Mouse (Mus musculus): Measurements from ENCODE around the gene Zbtb16. TPM values are rescaled to one million over a fixed set of nuclear protein-coding genes. Genes with fewer than 3 reads are reported as not detected.
A peak's percentile ranks its signal among the peaks of the same experiment; 100 is the strongest.

Gene Zbtb16
- total and polyA plus RNA-seq, 3 experiments: 15.7 to 150 (median 149) TPM

- intact Hi-C loops (cut with DNase I): loop anchor here (5.0 kb wide), 1 partner anchor 55 kb away; no protein-coding TSS in a partner anchor
- TF ChIP-seq POLR2A (IDR thresholded peaks at IDR 0.05; ENCODE audit: insufficient read depth, low read depth, low read length) (no peak), EP300 (IDR thresholded peaks at IDR 0.05; ENCODE audit: insufficient read depth, low read depth, low read length) (no peak), CTCF (IDR thresholded peaks at IDR 0.05) (no peak)
- peaks cover 7% of the 10 kb centered on the region for H3K79me2 ChIP-seq (replicated peaks; ENCODE audit: control insufficient read depth, insufficient read depth, low read length)
- H3K9ac ChIP-seq (ENCODE audit: low read depth, low read length): no peak overlapping the region
- DNase-seq: no peak
- no peak overlapping the region for H3K4me3 ChIP-seq
- WGBS: 79% methylated on average over 14 of the region's 14 CpGs
- H3K27me3 ChIP-seq (ENCODE audit: control insufficient read depth, insufficient read depth, low read length): no peaks in the 10 kb centered on the region
- peak overlapping the region; percentile 31; the same call in 1 of the 2 replicates for H3K27ac ChIP-seq
- peaks cover 32% of the 10 kb centered on the region for H3K36me3 ChIP-seq (ENCODE audit: control insufficient read depth, insufficient read depth, low read length)
- H3K4me1 ChIP-seq (ENCODE audit: control insufficient read depth, insufficient read depth, low read length): peaks cover 49% of the 10 kb centered on the region
Measured at GRCm38 (mm10) chr9:48761732-48762637, 74.0 kb downstream of the Zbtb16 start.

GRCm38 (mm10) chr9:48761175-48761556 lies 74.9 kb downstream of the Zbtb16 start:
- intact Hi-C loops (cut with DNase I): loop anchor here (5.0 kb wide), 1 partner anchor 56 kb away; no protein-coding TSS in a partner anchor
- Histone ChIP-seq H3K79me2 (replicated peaks; ENCODE audit: control insufficient read depth, insufficient read depth, low read length) (peaks cover 7% of the 10 kb centered on the region), H3K4me1 (ENCODE audit: control insufficient read depth, insufficient read depth, low read length) (peaks cover 50% of the 10 kb centered on the region), H3K36me3 (ENCODE audit: control insufficient read depth, insufficient read depth, low read length) (peaks cover 31% of the 10 kb centered on the region), H3K27me3 (ENCODE audit: control insufficient read depth, insufficient read depth, low read length) (no peaks in the 10 kb centered on the region), H3K4me3 (no peak overlapping the region), H3K9ac (ENCODE audit: low read depth, low read length) (no peak overlapping the region), H3K27ac (peak overlapping the region; percentile 23; the same call in 1 of the 2 replicates)
- WGBS: 58% methylated on average over 8 of the region's 8 CpGs
- no peak for DNase-seq
- TF ChIP-seq POLR2A (IDR thresholded peaks at IDR 0.05; ENCODE audit: insufficient read depth, low read depth, low read length): no peak

GRCm38 (mm10) chr9:48760449-48761174 lies 75.4 kb downstream of the Zbtb16 start:
- intact Hi-C loops (cut with DNase I): loop anchor here (5.0 kb wide), 1 partner anchor 57 kb away; no protein-coding TSS in a partner anchor
- 18% methylated on average over 13 of the region's 13 CpGs for WGBS

DNA sequence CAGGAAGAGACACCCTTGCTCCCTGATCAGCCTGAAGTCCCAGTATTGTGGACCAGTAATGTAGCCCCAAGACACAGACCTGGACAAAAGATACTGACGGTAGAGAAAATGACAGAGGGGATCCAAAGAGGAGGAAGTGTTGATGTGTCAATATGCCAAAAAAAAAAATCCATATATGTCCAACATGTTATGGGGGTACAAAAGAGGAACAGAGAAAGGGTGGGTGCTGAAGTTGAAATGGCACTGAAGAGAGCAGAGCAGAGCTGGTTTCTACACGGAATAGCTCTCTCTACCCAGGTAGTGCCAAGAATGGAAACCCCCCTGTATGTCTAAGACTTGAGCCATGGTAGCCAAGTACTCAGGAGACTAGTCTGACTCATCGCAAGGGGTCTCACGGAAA lies 76.9 kb downstream of the Zbtb16 start:
- Histone ChIP-seq H3K27ac (peak overlapping the region; percentile 4; the same call in 1 of the 2 replicates), H3K36me3 (ENCODE audit: control insufficient read depth, insufficient read depth, low read length) (peaks cover 29% of the 10 kb centered on the region), H3K27me3 (ENCODE audit: control insufficient read depth, insufficient read depth, low read length) (no peaks in the 10 kb centered on the region), H3K4me1 (ENCODE audit: control insufficient read depth, insufficient read depth, low read length) (peaks cover 52% of the 10 kb centered on the region), H3K79me2 (replicated peaks; ENCODE audit: control insufficient read depth, insufficient read depth, low read length) (peaks cover 7% of the 10 kb centered on the region), H3K4me3 (no peak overlapping the region), H3K9ac (ENCODE audit: low read depth, low read length) (no peak overlapping the region)
- no peak for DNase-seq
- WGBS: 84% methylated on average over 4 of the region's 4 CpGs
- TF ChIP-seq CTCF (IDR thresholded peaks at IDR 0.05) (no peak), EP300 (IDR thresholded peaks at IDR 0.05; ENCODE audit: insufficient read depth, low read depth, low read length) (no peak), POLR2A (IDR thresholded peaks at IDR 0.05; ENCODE audit: insufficient read depth, low read depth, low read length) (no peak)
- intact Hi-C loops (cut with DNase I): no loop called here

More at GRCm38 (mm10) chr9:48760449-48761174, 75.4 kb downstream of the Zbtb16 start:
- peak; percentile 71 to 81 for DNase-seq
- TF ChIP-seq EP300 (IDR thresholded peaks at IDR 0.05; ENCODE audit: insufficient read depth, low read depth, low read length): peak; percentile 74; the same call in 1 of the 2 replicates
- TF ChIP-seq POLR2A (IDR thresholded peaks at IDR 0.05; ENCODE audit: insufficient read depth, low read depth, low read length): peak; percentile 34; the same call in 1 of the 2 replicates
- no peak for TF ChIP-seq CTCF (IDR thresholded peaks at IDR 0.05)
- H3K4me1 ChIP-seq (ENCODE audit: control insufficient read depth, insufficient read depth, low read length): peaks cover 49% of the 10 kb centered on the region
- no peak overlapping the region for H3K4me3 ChIP-seq
- peaks cover 7% of the 10 kb centered on the region for H3K79me2 ChIP-seq (replicated peaks; ENCODE audit: control insufficient read depth, insufficient read depth, low read length)
- peaks cover 27% of the 10 kb centered on the region for H3K36me3 ChIP-seq (ENCODE audit: control insufficient read depth, insufficient read depth, low read length)
- peak overlapping the region; percentile 64 for H3K27ac ChIP-seq
- no peaks in the 10 kb centered on the region for H3K27me3 ChIP-seq (ENCODE audit: control insufficient read depth, insufficient read depth, low read length)
- H3K9ac ChIP-seq (ENCODE audit: low read depth, low read length): no peak overlapping the region; the same call in 1 of the 2 replicates

DNA sequence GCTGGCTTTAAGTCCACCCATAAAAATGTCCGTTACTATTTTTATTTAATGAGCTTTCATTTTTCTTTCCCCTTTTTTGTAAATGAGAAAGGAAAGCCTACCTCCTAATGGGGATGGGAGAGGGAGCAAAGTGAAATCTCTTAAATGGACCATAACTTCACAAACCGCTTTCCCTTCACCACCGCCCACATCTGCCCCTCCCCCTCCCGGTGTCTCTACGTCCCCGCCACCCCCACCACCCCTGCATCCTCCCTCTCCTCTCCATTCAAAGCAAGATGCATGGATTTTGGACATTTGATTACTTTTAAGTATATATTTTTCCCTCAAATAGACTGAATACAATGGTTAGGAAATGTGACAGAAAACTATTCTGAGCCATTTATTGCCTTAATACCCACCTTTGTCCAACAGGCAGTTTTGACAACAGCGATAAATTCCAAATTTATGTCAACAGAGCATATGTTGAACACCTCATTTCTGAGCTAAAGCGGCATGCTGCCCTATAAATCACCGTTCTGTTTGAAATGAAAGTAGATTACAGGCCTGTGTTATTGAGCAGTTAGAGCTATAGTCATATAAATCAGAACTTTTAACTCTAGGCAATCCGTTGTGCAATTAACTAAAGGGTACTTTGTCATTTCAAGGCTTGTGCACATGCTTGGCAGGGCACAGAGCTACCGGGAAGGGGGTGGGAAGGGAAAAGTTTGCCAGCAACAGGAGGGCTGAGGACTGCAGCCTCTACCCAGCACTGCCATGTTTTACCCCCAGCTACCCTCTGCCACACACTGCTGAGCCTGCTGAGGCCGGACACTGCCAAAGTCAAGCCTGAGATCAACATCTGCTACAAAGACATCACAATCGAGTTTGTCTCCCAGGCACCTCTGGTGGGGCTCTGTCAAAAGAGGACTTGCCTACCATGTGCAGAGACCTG lies 78.1 kb downstream of the Zbtb16 start:
- 85% methylated on average over 13 of the region's 13 CpGs for WGBS
- intact Hi-C loops (cut with DNase I): no loop called here
- Histone ChIP-seq H3K36me3 (ENCODE audit: control insufficient read depth, insufficient read depth, low read length) (peaks cover 28% of the 10 kb centered on the region), H3K79me2 (replicated peaks; ENCODE audit: control insufficient read depth, insufficient read depth, low read length) (peaks cover 10% of the 10 kb centered on the region; the same call in 1 of the 2 replicates), H3K4me1 (ENCODE audit: control insufficient read depth, insufficient read depth, low read length) (peaks cover 49% of the 10 kb centered on the region), H3K4me3 (no peak overlapping the region), H3K9ac (ENCODE audit: low read depth, low read length) (no peak overlapping the region), H3K27me3 (ENCODE audit: control insufficient read depth, insufficient read depth, low read length) (no peaks in the 10 kb centered on the region), H3K27ac (no peak overlapping the region)
- DNase-seq: no peak
- TF ChIP-seq CTCF (IDR thresholded peaks at IDR 0.05) (no peak), EP300 (IDR thresholded peaks at IDR 0.05; ENCODE audit: insufficient read depth, low read depth, low read length) (no peak), POLR2A (IDR thresholded peaks at IDR 0.05; ENCODE audit: insufficient read depth, low read depth, low read length) (no peak)
